Mouse (Mus musculus) MEL-GATA-1-ER (cell line): ENCODE data around the gene Zmynd10.

ENCODE experiments used
- DNase-seq: peaks from one replicate; pipeline ENCODE4 v3.0.0-alpha.2; 2012; ENCODE audit warnings: low read depth; ENCODE audit errors: extremely low read depth

Zmynd10 gene

GRCm38 (mm10) chr9:107547026-107547425, at the start of gene Zmynd10:
Zmynd10 (plus strand) TSS chr9:107547298.
- no peak for DNase-seq

GRCm38 (mm10) chr9:107500708-107501286, 46.3 kb upstream of the Zmynd10 start:
- DNase-seq = no peak

GRCm38 (mm10) chr9:107502131-107502846, 44.8 kb upstream of the Zmynd10 start:
- no peak for DNase-seq

GRCm38 (mm10) chr9:107504662-107505537, 42.2 kb upstream of the Zmynd10 start:
- no peak for DNase-seq

GRCm38 (mm10) chr9:107508266-107508665, 38.8 kb upstream of the Zmynd10 start:
- DNase-seq = no peak

GRCm38 (mm10) chr9:107510384-107511100, 36.6 kb upstream of the Zmynd10 start:
- DNase-seq = no peak

DNA sequence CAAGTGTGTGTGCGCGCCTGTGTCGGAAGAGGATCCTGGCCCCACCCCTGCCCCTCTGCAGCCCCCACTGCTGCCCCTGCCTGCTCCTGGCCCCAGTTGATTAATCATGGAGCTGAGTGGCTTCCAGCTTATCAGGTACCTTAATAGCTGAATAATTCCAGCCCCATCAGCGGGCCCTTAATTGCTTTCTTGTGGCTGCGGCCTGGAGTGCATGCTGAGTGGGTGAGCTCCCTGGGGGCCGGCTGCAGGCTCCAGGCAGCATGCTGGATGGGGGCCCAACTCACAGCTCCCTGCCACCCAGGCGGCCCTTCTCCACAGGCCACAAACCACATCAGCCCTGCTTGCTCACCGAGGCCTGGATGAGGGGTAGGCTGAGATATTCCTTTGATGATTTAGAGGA, 35.7 kb upstream of the Zmynd10 start:
- DNase-seq = no peak

DNA sequence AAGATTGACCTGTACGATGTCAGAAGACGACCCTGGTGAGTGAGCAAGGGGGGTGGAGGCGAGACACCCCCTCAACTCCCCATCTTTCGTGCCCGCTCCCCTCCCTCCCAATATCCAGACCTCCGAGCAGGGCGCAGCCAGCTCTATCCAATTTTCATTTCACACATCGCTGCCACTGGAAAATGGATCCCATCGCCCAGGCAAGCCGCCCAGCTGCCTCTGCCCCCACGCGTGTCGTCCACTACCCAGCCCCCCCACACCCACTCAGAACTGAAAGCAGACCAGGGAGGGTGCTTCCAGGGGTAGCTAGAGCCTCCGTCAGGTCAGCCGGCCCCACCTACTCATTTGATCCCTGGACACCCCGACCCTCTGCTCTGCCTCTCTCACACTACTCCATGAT, 34.8 kb upstream of the Zmynd10 start:
- DNase-seq = no peak

- no peak for DNase-seq
Observed at GRCm38 (mm10) chr9:107514303-107514955, 32.7 kb upstream of the Zmynd10 start.

DNA sequence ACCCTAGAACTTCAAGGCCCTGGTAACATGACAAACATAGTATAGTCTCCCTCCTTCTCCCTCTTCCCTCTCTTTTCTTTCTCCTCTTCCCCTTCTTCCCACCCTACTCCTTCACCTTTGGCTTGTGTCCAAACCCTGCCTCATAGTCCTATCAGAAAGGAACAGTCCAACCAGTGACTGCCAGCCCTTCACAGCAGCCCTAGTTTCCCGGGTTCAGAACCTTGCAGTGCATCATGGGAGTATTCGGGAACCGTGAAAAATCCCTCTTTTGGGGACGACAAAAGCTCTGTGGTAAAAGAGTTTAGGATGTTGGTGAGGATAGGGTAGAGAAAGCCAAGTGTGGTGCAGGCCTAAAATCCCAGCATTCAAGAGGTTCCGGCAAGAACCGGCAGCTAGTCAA, 26.8 kb upstream of the Zmynd10 start:
- no peak for DNase-seq

DNA sequence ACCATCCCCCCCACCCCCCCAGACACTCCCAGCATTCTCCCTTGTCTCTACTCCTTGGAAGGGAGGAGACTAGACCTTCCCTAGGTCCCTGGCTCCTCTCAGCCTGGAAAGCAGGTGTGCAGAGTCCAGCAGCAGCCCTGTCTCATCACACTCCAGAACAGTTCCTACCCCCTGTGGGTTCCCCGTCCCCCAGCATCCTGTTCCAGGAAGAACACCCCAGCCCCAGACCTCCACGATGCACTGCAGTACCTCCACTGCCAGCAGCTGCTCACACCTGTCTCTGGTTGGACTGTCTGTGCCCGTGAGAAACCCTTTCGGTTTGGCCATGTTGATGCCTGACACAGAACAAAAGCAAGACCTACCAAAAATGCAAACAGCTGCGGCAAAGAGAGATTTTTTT, 25.9 kb upstream of the Zmynd10 start:
- DNase-seq = no peak

- DNase-seq = no peak
Observed at GRCm38 (mm10) chr9:107521711-107522399, 25.2 kb upstream of the Zmynd10 start.

DNA sequence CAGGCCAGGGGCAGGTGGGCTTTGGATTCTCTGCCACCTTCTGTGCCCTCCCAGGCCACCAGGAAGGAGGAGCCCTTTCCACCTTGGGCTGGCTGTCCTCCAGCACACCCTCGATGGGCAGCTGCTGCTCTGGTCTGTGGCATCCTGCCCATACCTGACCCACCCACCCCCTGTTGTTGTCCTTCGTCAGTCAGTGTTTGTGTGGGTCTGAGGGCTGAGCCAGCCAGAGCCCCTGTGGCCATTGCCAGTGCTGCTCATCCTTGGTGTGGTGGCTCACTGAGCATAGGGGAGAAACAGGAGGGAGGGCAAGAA, 24.7 kb upstream of the Zmynd10 start:
- no peak for DNase-seq

DNA sequence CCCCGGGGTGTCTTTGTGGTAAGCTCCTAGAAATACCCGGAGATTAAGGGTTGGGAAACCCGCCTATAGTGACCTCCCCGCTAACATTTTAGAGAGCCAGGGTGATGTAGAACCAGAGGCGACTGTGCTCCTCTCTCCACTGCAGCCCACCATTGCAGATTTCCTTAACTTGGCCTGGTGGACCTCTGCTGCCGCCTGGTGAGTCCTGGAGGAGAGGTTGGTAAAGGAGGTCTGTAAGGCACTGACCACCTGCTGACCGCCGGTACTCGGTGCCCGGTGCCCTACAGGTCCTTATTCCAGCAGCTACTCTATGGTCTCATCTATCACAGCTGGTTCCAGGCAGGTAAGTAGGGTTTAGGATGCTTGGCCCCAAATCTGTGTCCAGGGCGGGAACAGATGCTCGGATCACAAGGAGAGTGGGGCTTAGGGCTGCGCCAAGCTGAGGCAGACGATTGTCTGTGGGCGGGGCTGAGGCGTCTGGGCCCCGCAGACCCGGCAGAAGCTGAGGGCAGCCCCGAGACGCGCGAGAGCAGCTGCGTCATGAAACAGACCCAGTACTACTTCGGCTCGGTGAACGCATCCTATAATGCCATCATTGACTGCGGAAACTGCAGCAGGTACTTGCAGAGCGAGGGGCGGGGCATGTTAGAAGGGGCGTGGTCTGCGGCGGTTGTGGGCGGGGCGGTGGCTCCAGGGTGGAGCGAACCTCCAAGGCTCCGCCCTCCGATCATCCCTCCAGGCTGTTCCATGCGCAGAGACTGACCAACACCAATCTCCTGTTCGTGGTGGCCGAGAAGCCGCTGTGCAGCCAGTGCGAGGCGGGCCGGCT, 20.7 kb upstream of the Zmynd10 start:
- no peak for DNase-seq

- peak; percentile 96 for DNase-seq
Observed at GRCm38 (mm10) chr9:107533791-107534407, 13.2 kb upstream of the Zmynd10 start, which contains the start of gene Tmem115. Tmem115 (plus strand) TSS chr9:107533945.

- DNase-seq = no peak
Observed at GRCm38 (mm10) chr9:107534408-107535202, 12.5 kb upstream of the Zmynd10 start.

DNA sequence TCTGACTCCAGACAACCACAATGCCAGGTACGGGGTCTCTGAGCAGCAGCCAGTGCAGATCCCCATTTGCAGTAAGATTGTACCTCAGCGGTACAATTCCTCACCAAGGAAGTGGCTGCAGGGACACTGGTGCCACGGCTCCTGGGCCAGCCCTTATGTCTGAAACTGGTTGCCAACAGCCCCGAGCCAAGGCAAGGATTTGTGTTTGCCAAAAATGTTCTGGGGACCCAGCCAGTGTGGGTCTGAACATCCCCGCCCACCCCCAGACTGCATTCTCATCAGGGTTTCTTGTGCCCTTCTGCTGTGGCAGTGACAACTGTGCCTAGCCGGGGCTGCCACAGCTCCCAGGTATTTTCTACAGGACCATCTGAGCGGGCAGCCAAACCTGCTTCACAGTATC, 8.9 kb upstream of the Zmynd10 start:
- no peak for DNase-seq

GRCm38 (mm10) chr9:107538711-107539110, 8.4 kb upstream of the Zmynd10 start:
- DNase-seq = no peak
